Mouse (Mus musculus): ENCODE results near the gene Eef1akmt2. TPM values are rescaled to one million over a fixed set of nuclear protein-coding genes. Genes with fewer than 3 reads are reported as not detected.

Gene Eef1akmt2
- polyA plus RNA-seq, 1 experiment from 2014 or later, result 91.4 TPM

GRCm38 (mm10) chr7:132889691-132890090, 37.2 kb upstream of the Eef1akmt2 start:
- 93% methylated on average over 8 of the region's 8 CpGs for WGBS
- ATAC-seq (ENCODE audit: low FRiP score, low read depth), result no peak
- H3K9me3 ChIP-seq, result no peaks in the 10 kb centered on the region
- no peaks in the 10 kb centered on the region for H3K27me3 ChIP-seq
- no peak overlapping the region for H3K4me3 ChIP-seq
- H3K36me3 ChIP-seq, result peaks cover 11% of the 10 kb centered on the region
- H3K4me1 ChIP-seq, result no peaks in the 10 kb centered on the region
- H3K9ac ChIP-seq (replicated peaks), result no peak overlapping the region
- no peak overlapping the region for H3K4me2 ChIP-seq (replicated peaks)
- no peak overlapping the region for H3K27ac ChIP-seq (replicated peaks)

- Histone ChIP-seq H3K27ac (replicated peaks) (no peak overlapping the region), H3K4me3 (no peak overlapping the region), H3K4me1 (no peaks in the 10 kb centered on the region), H3K27me3 (no peaks in the 10 kb centered on the region), H3K4me2 (replicated peaks) (no peak overlapping the region), H3K36me3 (peaks cover 21% of the 10 kb centered on the region), H3K9me3 (no peaks in the 10 kb centered on the region), H3K9ac (replicated peaks) (no peak overlapping the region)
- no peak for ATAC-seq (ENCODE audit: low FRiP score, low read depth)
- 67% methylated on average over 4 of the region's 4 CpGs for WGBS
These were observed 36.2 kb upstream of the Eef1akmt2 start for GRCm38 (mm10) chr7:132888518-132889249.

GRCm38 (mm10) chr7:132888052-132888451, 35.6 kb upstream of the Eef1akmt2 start:
- H3K4me1 ChIP-seq, result no peaks in the 10 kb centered on the region
- H3K9ac ChIP-seq (replicated peaks), result no peak overlapping the region
- no peak for ATAC-seq (ENCODE audit: low FRiP score, low read depth)
- H3K9me3 ChIP-seq, result no peaks in the 10 kb centered on the region
- no peak overlapping the region for H3K4me3 ChIP-seq
- peaks cover 28% of the 10 kb centered on the region for H3K36me3 ChIP-seq
- no peak overlapping the region for H3K27ac ChIP-seq (replicated peaks)
- H3K4me2 ChIP-seq (replicated peaks), result no peak overlapping the region
- no peaks in the 10 kb centered on the region for H3K27me3 ChIP-seq
- WGBS, result 95% methylated on average over 3 of the region's 3 CpGs

GRCm38 (mm10) chr7:132887019-132887804, 34.7 kb upstream of the Eef1akmt2 start:
- ATAC-seq (ENCODE audit: low FRiP score, low read depth), result no peak
- Histone ChIP-seq H3K4me2 (replicated peaks) (no peak overlapping the region), H3K9ac (replicated peaks) (no peak overlapping the region), H3K4me1 (no peaks in the 10 kb centered on the region), H3K9me3 (no peaks in the 10 kb centered on the region), H3K27ac (replicated peaks) (no peak overlapping the region), H3K27me3 (no peaks in the 10 kb centered on the region), H3K36me3 (peaks cover 36% of the 10 kb centered on the region), H3K4me3 (no peak overlapping the region)
- 84% methylated on average over 7 of the region's 7 CpGs for WGBS

GRCm38 (mm10) chr7:132884031-132884430, 31.6 kb upstream of the Eef1akmt2 start:
- no peak overlapping the region for H3K4me3 ChIP-seq
- H3K4me2 ChIP-seq (replicated peaks), result no peak overlapping the region
- H3K27me3 ChIP-seq, result no peaks in the 10 kb centered on the region
- H3K4me1 ChIP-seq, result no peaks in the 10 kb centered on the region
- ATAC-seq (ENCODE audit: low FRiP score, low read depth), result no peak
- H3K9me3 ChIP-seq, result no peaks in the 10 kb centered on the region
- no peak overlapping the region for H3K9ac ChIP-seq (replicated peaks)
- 97% methylated on average over 7 of the region's 7 CpGs for WGBS
- H3K36me3 ChIP-seq, result peaks cover 67% of the 10 kb centered on the region
- H3K27ac ChIP-seq (replicated peaks), result no peak overlapping the region

- H3K9me3 ChIP-seq, result no peaks in the 10 kb centered on the region
- H3K9ac ChIP-seq (replicated peaks), result no peak overlapping the region
- no peak overlapping the region for H3K27ac ChIP-seq (replicated peaks)
- H3K4me1 ChIP-seq, result no peaks in the 10 kb centered on the region
- H3K36me3 ChIP-seq, result peaks cover 82% of the 10 kb centered on the region
- H3K27me3 ChIP-seq, result no peaks in the 10 kb centered on the region
- H3K4me2 ChIP-seq (replicated peaks), result no peak overlapping the region
- no peak for ATAC-seq (ENCODE audit: low FRiP score, low read depth)
- WGBS, result 74% methylated on average over 2 of the region's 2 CpGs
- H3K4me3 ChIP-seq, result no peak overlapping the region
These were observed 29.9 kb upstream of the Eef1akmt2 start for GRCm38 (mm10) chr7:132882343-132882742.

GRCm38 (mm10) chr7:132880276-132880675, 27.8 kb upstream of the Eef1akmt2 start:
- ATAC-seq (ENCODE audit: low FRiP score, low read depth), result no peak
- Histone ChIP-seq H3K27me3 (no peaks in the 10 kb centered on the region), H3K4me3 (no peak overlapping the region), H3K27ac (replicated peaks) (no peak overlapping the region), H3K4me1 (no peaks in the 10 kb centered on the region), H3K4me2 (replicated peaks) (no peak overlapping the region), H3K36me3 (peaks cover 97% of the 10 kb centered on the region), H3K9ac (replicated peaks) (no peak overlapping the region), H3K9me3 (no peaks in the 10 kb centered on the region)
- 97% methylated on average over 1 of the region's 1 CpGs for WGBS

- peaks cover 94% of the 10 kb centered on the region for H3K36me3 ChIP-seq
- H3K4me2 ChIP-seq (replicated peaks), result no peak overlapping the region
- H3K4me1 ChIP-seq, result no peaks in the 10 kb centered on the region
- no peak overlapping the region for H3K4me3 ChIP-seq
- no peaks in the 10 kb centered on the region for H3K9me3 ChIP-seq
- 94% methylated on average over 2 of the region's 2 CpGs for WGBS
- H3K27me3 ChIP-seq, result no peaks in the 10 kb centered on the region
- H3K27ac ChIP-seq (replicated peaks), result no peak overlapping the region
- no peak overlapping the region for H3K9ac ChIP-seq (replicated peaks)
- ATAC-seq (ENCODE audit: low FRiP score, low read depth), result no peak
These were observed 23.1 kb upstream of the Eef1akmt2 start for GRCm38 (mm10) chr7:132875391-132876086.

GRCm38 (mm10) chr7:132873043-132873442, 20.6 kb upstream of the Eef1akmt2 start:
- H3K9me3 ChIP-seq, result no peaks in the 10 kb centered on the region
- H3K9ac ChIP-seq (replicated peaks), result no peak overlapping the region
- H3K4me3 ChIP-seq, result no peak overlapping the region
- H3K4me2 ChIP-seq (replicated peaks), result no peak overlapping the region
- H3K4me1 ChIP-seq, result no peaks in the 10 kb centered on the region
- WGBS, result 94% methylated on average over 2 of the region's 2 CpGs
- ATAC-seq (ENCODE audit: low FRiP score, low read depth), result no peak
- no peak overlapping the region for H3K27ac ChIP-seq (replicated peaks)
- H3K27me3 ChIP-seq, result no peaks in the 10 kb centered on the region
- H3K36me3 ChIP-seq, result peaks cover 91% of the 10 kb centered on the region

- Histone ChIP-seq H3K36me3 (peaks cover 60% of the 10 kb centered on the region), H3K27ac (replicated peaks) (no peak overlapping the region), H3K4me2 (replicated peaks) (no peak overlapping the region), H3K9me3 (no peaks in the 10 kb centered on the region), H3K4me1 (no peaks in the 10 kb centered on the region), H3K4me3 (no peak overlapping the region), H3K9ac (replicated peaks) (no peak overlapping the region), H3K27me3 (no peaks in the 10 kb centered on the region)
- WGBS, result 96% methylated on average over 9 of the region's 9 CpGs
- ATAC-seq (ENCODE audit: low FRiP score, low read depth), result no peak
These were observed 13.8 kb upstream of the Eef1akmt2 start for GRCm38 (mm10) chr7:132866316-132866715.

- Histone ChIP-seq H3K4me2 (replicated peaks) (peak within 1 kb of the TSS; percentile 73), H3K9me3 (no peaks in the 10 kb centered on the region), H3K27ac (replicated peaks) (peak within 1 kb of the TSS; percentile 80), H3K4me1 (peaks cover 8% of the 10 kb centered on the region), H3K4me3 (peak within 1 kb of the TSS; percentile 94), H3K27me3 (no peaks in the 10 kb centered on the region), H3K36me3 (no peaks in the 10 kb centered on the region), H3K9ac (replicated peaks) (peak within 1 kb of the TSS; percentile 95)
- peak; percentile 93 for ATAC-seq (ENCODE audit: low FRiP score, low read depth)
- under 1% methylated on average over 53 of the region's 53 CpGs for WGBS
These were observed 6.8 kb upstream of the Eef1akmt2 start, which contains the start of gene Abraxas2 for GRCm38 (mm10) chr7:132859042-132859958. Abraxas2 (plus strand) TSS chr7:132859225.
